Mouse (Mus musculus): ENCODE data around the gene Riok1. TPM values are rescaled to one million over a fixed set of nuclear protein-coding genes. Genes with fewer than 3 reads are reported as not detected.

Riok1 gene
- polyA plus RNA-seq, 1 experiment from 2014 or later: 53.3 TPM

GRCm38 (mm10) chr13:38079366-38079765, 42.6 kb downstream of the Riok1 start:
- H3K4me3 ChIP-seq (ENCODE audit: low read depth, low read length): no peak overlapping the region
- no peak overlapping the region for H3K4me2 ChIP-seq
- 64% methylated on average over 5 of the region's 5 CpGs for WGBS
- H3K27ac ChIP-seq (ENCODE audit: low read depth): no peak overlapping the region
- no peaks in the 10 kb centered on the region for H3K4me1 ChIP-seq (ENCODE audit: insufficient read depth)
- H3K9me3 ChIP-seq (ENCODE audit: low read depth, low read length): no peaks in the 10 kb centered on the region
- H3K36me3 ChIP-seq (ENCODE audit: insufficient read depth): no peaks in the 10 kb centered on the region
- DNase-seq (no peak), ATAC-seq (ENCODE audit: insufficient read depth) (no peak)
- H3K27me3 ChIP-seq (ENCODE audit: insufficient read depth, low read length): no peaks in the 10 kb centered on the region
- no peak for TF ChIP-seq CTCF (IDR thresholded peaks at IDR 0.05; ENCODE audit: low read depth)
- no peak overlapping the region for H3K9ac ChIP-seq

- Histone ChIP-seq H3K4me1 (ENCODE audit: insufficient read depth) (no peaks in the 10 kb centered on the region), H3K27ac (ENCODE audit: low read depth) (no peak overlapping the region), H3K4me2 (no peak overlapping the region), H3K36me3 (ENCODE audit: insufficient read depth) (no peaks in the 10 kb centered on the region), H3K9me3 (ENCODE audit: low read depth, low read length) (no peaks in the 10 kb centered on the region), H3K4me3 (ENCODE audit: low read depth, low read length) (no peak overlapping the region), H3K9ac (no peak overlapping the region), H3K27me3 (ENCODE audit: insufficient read depth, low read length) (no peaks in the 10 kb centered on the region)
- ATAC-seq (ENCODE audit: insufficient read depth) (no peak), DNase-seq (no peak)
- 48% methylated on average over 9 of the region's 9 CpGs for WGBS
- no peak for TF ChIP-seq CTCF (IDR thresholded peaks at IDR 0.05; ENCODE audit: low read depth)
Measured at GRCm38 (mm10) chr13:38080014-38080413, 43.2 kb downstream of the Riok1 start.

- WGBS: 81% methylated on average over 14 of the region's 14 CpGs
- H3K4me1 ChIP-seq (ENCODE audit: insufficient read depth): no peaks in the 10 kb centered on the region
- H3K36me3 ChIP-seq (ENCODE audit: insufficient read depth): no peaks in the 10 kb centered on the region
- no peaks in the 10 kb centered on the region for H3K9me3 ChIP-seq (ENCODE audit: low read depth, low read length)
- no peak overlapping the region for H3K9ac ChIP-seq
- no peak for DNase-seq
- TF ChIP-seq CTCF (IDR thresholded peaks at IDR 0.05; ENCODE audit: low read depth): no peak
- H3K27me3 ChIP-seq (ENCODE audit: insufficient read depth, low read length): no peaks in the 10 kb centered on the region
- no peak overlapping the region for H3K27ac ChIP-seq (ENCODE audit: low read depth)
- H3K4me3 ChIP-seq (ENCODE audit: low read depth, low read length): no peak overlapping the region
- no peak for ATAC-seq (ENCODE audit: insufficient read depth)
- no peak overlapping the region for H3K4me2 ChIP-seq
Measured at GRCm38 (mm10) chr13:38080725-38081124, 43.9 kb downstream of the Riok1 start.

- no peak for TF ChIP-seq CTCF (IDR thresholded peaks at IDR 0.05; ENCODE audit: low read depth)
- no peak overlapping the region for H3K9ac ChIP-seq
- no peak overlapping the region for H3K27ac ChIP-seq (ENCODE audit: low read depth)
- H3K4me2 ChIP-seq: no peak overlapping the region
- H3K36me3 ChIP-seq (ENCODE audit: insufficient read depth): no peaks in the 10 kb centered on the region
- no peaks in the 10 kb centered on the region for H3K27me3 ChIP-seq (ENCODE audit: insufficient read depth, low read length)
- 70% methylated on average over 7 of the region's 7 CpGs for WGBS
- no peak for ATAC-seq (ENCODE audit: insufficient read depth)
- no peaks in the 10 kb centered on the region for H3K4me1 ChIP-seq (ENCODE audit: insufficient read depth)
- H3K9me3 ChIP-seq (ENCODE audit: low read depth, low read length): no peaks in the 10 kb centered on the region
- DNase-seq: no peak
- no peak overlapping the region for H3K4me3 ChIP-seq (ENCODE audit: low read depth, low read length)
Measured at GRCm38 (mm10) chr13:38081161-38081560, 44.4 kb downstream of the Riok1 start.

GRCm38 (mm10) chr13:38086711-38087110, 49.9 kb downstream of the Riok1 start:
- DNase-seq (no peak), ATAC-seq (ENCODE audit: insufficient read depth) (no peak)
- H3K4me2 ChIP-seq: no peak overlapping the region
- TF ChIP-seq CTCF (IDR thresholded peaks at IDR 0.05; ENCODE audit: low read depth): no peak
- no peaks in the 10 kb centered on the region for H3K4me1 ChIP-seq (ENCODE audit: insufficient read depth)
- H3K4me3 ChIP-seq (ENCODE audit: low read depth, low read length): no peak overlapping the region
- no peak overlapping the region for H3K27ac ChIP-seq (ENCODE audit: low read depth)
- no peaks in the 10 kb centered on the region for H3K36me3 ChIP-seq (ENCODE audit: insufficient read depth)
- no peaks in the 10 kb centered on the region for H3K9me3 ChIP-seq (ENCODE audit: low read depth, low read length)
- H3K9ac ChIP-seq: no peak overlapping the region
- no peaks in the 10 kb centered on the region for H3K27me3 ChIP-seq (ENCODE audit: insufficient read depth, low read length)
- 32% methylated on average over 3 of the region's 3 CpGs for WGBS

- Histone ChIP-seq H3K4me2 (no peak overlapping the region), H3K4me3 (ENCODE audit: low read depth, low read length) (no peak overlapping the region), H3K27ac (ENCODE audit: low read depth) (no peak overlapping the region), H3K4me1 (ENCODE audit: insufficient read depth) (no peaks in the 10 kb centered on the region), H3K9me3 (ENCODE audit: low read depth, low read length) (no peaks in the 10 kb centered on the region), H3K9ac (no peak overlapping the region), H3K36me3 (ENCODE audit: insufficient read depth) (no peaks in the 10 kb centered on the region), H3K27me3 (ENCODE audit: insufficient read depth, low read length) (no peaks in the 10 kb centered on the region)
- DNase-seq: no peak
- TF ChIP-seq CTCF (IDR thresholded peaks at IDR 0.05; ENCODE audit: low read depth): no peak
- 56% methylated on average over 3 of the region's 3 CpGs for WGBS
- no peak for ATAC-seq (ENCODE audit: insufficient read depth)
Measured at GRCm38 (mm10) chr13:38088008-38088407, 51.2 kb downstream of the Riok1 start.

GRCm38 (mm10) chr13:38089449-38089848, 52.7 kb downstream of the Riok1 start:
- no peak overlapping the region for H3K27ac ChIP-seq (ENCODE audit: low read depth)
- 64% methylated on average over 6 of the region's 6 CpGs for WGBS
- ATAC-seq (ENCODE audit: insufficient read depth): no peak

GRCm38 (mm10) chr13:38089871-38090270, 53.1 kb downstream of the Riok1 start:
- 28% methylated on average over 4 of the region's 4 CpGs for WGBS
- Histone ChIP-seq H3K4me3 (ENCODE audit: low read depth, low read length) (no peak overlapping the region), H3K9me3 (ENCODE audit: low read depth, low read length) (no peaks in the 10 kb centered on the region), H3K27ac (ENCODE audit: low read depth) (no peak overlapping the region), H3K9ac (no peak overlapping the region), H3K4me2 (no peak overlapping the region), H3K27me3 (ENCODE audit: insufficient read depth, low read length) (no peaks in the 10 kb centered on the region), H3K4me1 (ENCODE audit: insufficient read depth) (no peaks in the 10 kb centered on the region), H3K36me3 (ENCODE audit: insufficient read depth) (no peaks in the 10 kb centered on the region)
- no peak for TF ChIP-seq CTCF (IDR thresholded peaks at IDR 0.05; ENCODE audit: low read depth)
- DNase-seq (peak; percentile 24), ATAC-seq (ENCODE audit: insufficient read depth) (no peak)

More at GRCm38 (mm10) chr13:38089449-38089848, 52.7 kb downstream of the Riok1 start:
- no peak for DNase-seq
- no peak overlapping the region for H3K4me3 ChIP-seq (ENCODE audit: low read depth, low read length)
- no peaks in the 10 kb centered on the region for H3K4me1 ChIP-seq (ENCODE audit: insufficient read depth)
- no peaks in the 10 kb centered on the region for H3K9me3 ChIP-seq (ENCODE audit: low read depth, low read length)
- no peaks in the 10 kb centered on the region for H3K36me3 ChIP-seq (ENCODE audit: insufficient read depth)
- no peaks in the 10 kb centered on the region for H3K27me3 ChIP-seq (ENCODE audit: insufficient read depth, low read length)
- H3K4me2 ChIP-seq: no peak overlapping the region
- TF ChIP-seq CTCF (IDR thresholded peaks at IDR 0.05; ENCODE audit: low read depth): no peak
- H3K9ac ChIP-seq: no peak overlapping the region
